Mouse (Mus musculus) limb, embryonic 11.5 days (tissue): ENCODE measurements around the gene C130074G19Rik. TPM values are rescaled to one million over a fixed set of nuclear protein-coding genes. Genes with fewer than 3 reads are reported as not detected.

Experiments
- ATAC-seq: fragments of 200-750 bp; cut with Nextera tagmentation; 2 replicates; pipeline ENCODE4 v1.8.0; 2017; ENCODE audit warnings: low read depth; ENCODE audit not compliant: insufficient number of reproducible peaks, low FRiP score, low TSS enrichment
- DNase-seq: peaks from one replicate; pipeline ENCODE4 v3.0.0-alpha.2; 2015; ENCODE audit warnings: low spot score
- H3K27ac ChIP-seq: fragments of 300-500 bp; sonication (generic); replicated peaks from 2 replicates; pipeline ENCODE4 v1.5.1; 2014; ENCODE audit warnings: low read depth, mild to moderate bottlenecking, low read length
- H3K27me3 ChIP-seq: fragments of 300-500 bp; sonication (generic); 2 replicates; pipeline ENCODE4 v1.6.1; 2014; ENCODE audit warnings: mild to moderate bottlenecking, low read length, mixed read lengths; ENCODE audit not compliant: control insufficient read depth, insufficient read depth
- H3K36me3 ChIP-seq: fragments of 300-500 bp; sonication (generic); 2 replicates; pipeline ENCODE4 v1.6.1; 2014; ENCODE audit warnings: mild to moderate bottlenecking, low read length, moderate library complexity, mixed read lengths; ENCODE audit not compliant: control insufficient read depth, insufficient read depth
- H3K4me1 ChIP-seq: fragments of 300-500 bp; sonication (generic); 2 replicates; pipeline ENCODE4 v1.6.1; 2014; ENCODE audit warnings: low read length, mixed read lengths; ENCODE audit not compliant: control insufficient read depth, insufficient read depth
- H3K4me2 ChIP-seq: fragments of 300-500 bp; sonication (generic); 2 replicates; pipeline ENCODE4 v1.6.1; 2014; ENCODE audit warnings: low read depth, mild to moderate bottlenecking, moderate library complexity; ENCODE audit not compliant: severe bottlenecking
- H3K4me3 ChIP-seq: fragments of 300-500 bp; sonication (generic); 2 replicates; pipeline ENCODE4 v1.5.1; 2014; ENCODE audit warnings: low read depth, low read length
- H3K9ac ChIP-seq: fragments of 300-500 bp; sonication (generic); 2 replicates; pipeline ENCODE4 v1.6.1; 2014; ENCODE audit warnings: mild to moderate bottlenecking, low read length
- H3K9me3 ChIP-seq: fragments of 300-500 bp; sonication (generic); 2 replicates; pipeline ENCODE4 v1.6.1; 2016; ENCODE audit warnings: low read length; ENCODE audit not compliant: control insufficient read depth
- WGBS: fragments of 180-500 bp; shearing (Covaris S2); extraction: QIAGEN DNeasy Blood & Tissue Kit; methylation state at CpG from one replicate; pipeline ENCODE4 v1.1.7; 2014; 5-methylcytosine and 5-hydroxymethylcytosine counted together
- polyA plus RNA-seq: library from polyadenylated mRNA; unstranded; fragments of >200 nt; fragmentation: Nextera tagmentation; extraction: Ambion mirVana; gene quantifications from 2 replicates; pipeline ENCODE4 v1.2.1, GENCODE M21; 2014

Gene C130074G19Rik
- polyA plus RNA-seq, 1 experiment from 2014 or later = 0.99 TPM

DNA sequence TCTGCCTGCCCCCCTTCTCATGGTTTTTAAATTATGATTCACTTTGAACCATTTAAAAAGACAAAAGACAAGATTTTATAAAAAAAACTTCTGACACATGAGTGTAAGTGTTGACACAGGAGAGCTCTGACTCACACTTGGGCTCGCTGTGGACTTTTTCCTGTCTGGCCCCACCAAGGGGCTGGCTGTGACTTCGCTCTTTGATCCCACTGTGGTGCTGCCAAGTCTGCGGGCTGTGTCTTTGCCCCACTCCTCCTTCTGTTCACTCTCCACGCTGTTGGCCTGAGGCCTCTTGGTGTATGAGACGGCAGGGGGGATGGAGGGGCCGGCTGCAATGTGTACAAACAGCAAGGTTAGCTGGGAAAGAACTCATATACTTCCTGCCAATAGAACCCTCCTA is 28.8 kb upstream of the C130074G19Rik start:
- H3K4me2 ChIP-seq = no peak overlapping the region
- no peaks in the 10 kb centered on the region for H3K36me3 ChIP-seq
- H3K27ac ChIP-seq = no peak overlapping the region
- ATAC-seq (no peak), DNase-seq (no peak)
- H3K4me3 ChIP-seq = no peak overlapping the region
- no peaks in the 10 kb centered on the region for H3K9me3 ChIP-seq
- WGBS = 82% methylated on average over 6 of the region's 6 CpGs
- no peak overlapping the region for H3K9ac ChIP-seq
- H3K4me1 ChIP-seq = no peaks in the 10 kb centered on the region
- H3K27me3 ChIP-seq = no peaks in the 10 kb centered on the region

DNA sequence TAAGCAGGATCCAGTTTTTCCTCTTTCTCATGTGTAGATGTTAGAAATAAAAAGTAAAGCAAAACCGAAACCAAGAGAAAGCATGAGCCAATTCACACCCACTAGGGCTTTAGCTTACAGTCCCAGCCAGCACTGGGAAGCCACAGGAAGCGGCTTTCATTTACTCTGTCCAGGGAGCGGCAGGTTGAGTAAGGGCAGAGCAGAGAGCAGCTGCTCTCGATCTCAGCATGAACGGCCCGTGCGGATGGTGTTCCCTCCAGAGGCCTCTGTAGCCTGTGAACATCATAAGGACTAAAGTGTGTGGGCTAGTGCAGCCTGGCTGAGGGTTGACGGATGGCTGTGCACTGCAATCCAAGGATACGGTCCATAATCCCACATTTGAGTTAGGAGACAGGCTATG is 25.5 kb upstream of the C130074G19Rik start:
- WGBS = 79% methylated on average over 9 of the region's 9 CpGs
- Histone ChIP-seq H3K4me2 (no peak overlapping the region), H3K36me3 (no peaks in the 10 kb centered on the region), H3K4me1 (no peaks in the 10 kb centered on the region), H3K4me3 (no peak overlapping the region), H3K27ac (no peak overlapping the region), H3K9ac (no peak overlapping the region), H3K27me3 (no peaks in the 10 kb centered on the region), H3K9me3 (no peaks in the 10 kb centered on the region)
- DNase-seq (no peak), ATAC-seq (no peak)

DNA sequence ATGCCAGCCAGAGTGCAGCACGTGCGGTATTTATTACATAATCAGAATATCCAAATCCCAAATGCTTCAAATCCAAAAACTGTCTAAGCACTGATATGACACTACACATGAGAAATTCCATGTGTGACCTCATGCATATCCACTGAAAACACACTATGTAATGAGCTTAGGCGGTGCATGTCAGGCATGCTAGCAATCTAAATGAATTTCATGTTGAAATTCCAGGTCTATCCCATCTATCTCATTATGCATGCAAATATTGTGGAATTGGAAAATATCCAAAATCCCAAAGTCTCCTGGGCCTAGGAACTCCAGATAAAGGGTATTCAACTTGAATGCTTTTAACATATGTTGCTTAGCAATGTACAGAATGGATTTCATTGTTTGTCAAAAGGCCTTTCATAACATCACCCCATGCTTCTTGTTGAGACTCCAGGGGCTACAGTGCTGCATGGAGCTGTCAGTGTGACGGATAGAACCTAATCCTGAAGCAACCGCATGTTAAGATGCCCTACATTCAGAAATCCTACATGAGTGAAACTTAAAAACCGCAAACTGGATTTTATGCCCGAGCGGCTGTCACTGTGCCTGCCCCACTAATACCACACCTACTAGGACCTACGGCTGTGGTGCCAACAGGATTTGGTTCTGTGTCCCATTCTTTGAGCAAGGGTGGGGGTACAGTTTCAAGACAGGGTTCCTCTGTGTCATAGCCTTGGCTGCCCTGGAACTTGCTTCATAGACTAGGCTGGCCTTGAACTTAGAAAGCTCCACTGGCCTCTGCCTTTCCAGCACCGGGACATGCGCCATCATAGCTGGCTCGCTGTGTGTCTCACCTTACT is 23.1 kb upstream of the C130074G19Rik start:
- H3K36me3 ChIP-seq = no peaks in the 10 kb centered on the region
- H3K9ac ChIP-seq = no peak overlapping the region
- 94% methylated on average over 12 of the region's 12 CpGs for WGBS
- no peaks in the 10 kb centered on the region for H3K9me3 ChIP-seq
- no peak overlapping the region for H3K4me2 ChIP-seq
- H3K27me3 ChIP-seq = no peaks in the 10 kb centered on the region
- DNase-seq (no peak), ATAC-seq (no peak)
- H3K4me3 ChIP-seq = no peak overlapping the region
- H3K27ac ChIP-seq = no peak overlapping the region
- no peaks in the 10 kb centered on the region for H3K4me1 ChIP-seq

DNA sequence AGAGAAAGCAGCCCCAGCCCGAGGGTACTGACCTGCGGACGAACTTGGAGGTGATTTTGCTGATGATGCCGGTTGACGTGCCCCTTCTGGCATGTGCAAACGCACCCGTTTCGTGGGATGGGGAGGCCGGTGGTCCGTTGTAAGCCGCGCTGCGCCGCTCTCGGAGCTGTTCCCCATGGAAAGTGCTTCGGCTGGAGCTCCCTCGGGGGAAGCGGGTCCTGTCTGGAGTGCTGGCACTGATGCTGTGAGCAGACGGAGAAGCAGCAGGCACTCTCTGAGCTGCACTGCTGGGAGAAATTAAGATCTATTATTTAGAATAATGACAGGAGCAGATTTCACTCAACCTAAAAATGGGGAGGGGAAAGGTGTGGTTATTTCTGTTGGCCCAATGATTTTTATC is 22.4 kb upstream of the C130074G19Rik start:
- H3K36me3 ChIP-seq = no peaks in the 10 kb centered on the region
- no peak overlapping the region for H3K4me3 ChIP-seq
- no peaks in the 10 kb centered on the region for H3K27me3 ChIP-seq
- DNase-seq (no peak), ATAC-seq (no peak)
- WGBS = 79% methylated on average over 19 of the region's 19 CpGs
- H3K4me2 ChIP-seq = no peak overlapping the region
- H3K9me3 ChIP-seq = no peaks in the 10 kb centered on the region
- H3K9ac ChIP-seq = no peak overlapping the region
- H3K4me1 ChIP-seq = no peaks in the 10 kb centered on the region
- H3K27ac ChIP-seq = no peak overlapping the region

DNA sequence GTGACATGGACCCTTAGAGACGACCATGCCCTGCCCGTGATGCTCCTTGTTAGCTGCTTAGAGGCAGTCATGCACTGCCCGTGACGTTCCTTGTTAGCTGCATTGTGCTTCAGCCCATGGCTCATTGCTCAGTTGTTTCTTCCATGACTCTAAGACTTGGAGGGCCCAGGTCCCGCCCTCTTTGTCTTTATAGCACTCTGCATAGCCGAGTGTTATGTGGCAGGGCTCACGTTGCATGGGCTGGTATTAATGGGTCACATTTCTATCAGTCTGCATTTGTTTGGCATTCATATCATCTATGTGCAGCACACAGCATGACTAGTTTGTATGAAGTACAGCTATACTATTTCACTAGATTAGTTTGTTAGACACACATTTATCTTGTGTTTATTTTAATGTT is 20.7 kb upstream of the C130074G19Rik start:
- Histone ChIP-seq H3K9ac (no peak overlapping the region), H3K27me3 (no peaks in the 10 kb centered on the region), H3K9me3 (no peaks in the 10 kb centered on the region), H3K27ac (no peak overlapping the region), H3K36me3 (no peaks in the 10 kb centered on the region), H3K4me1 (no peaks in the 10 kb centered on the region), H3K4me2 (no peak overlapping the region), H3K4me3 (no peak overlapping the region)
- ATAC-seq (no peak), DNase-seq (no peak)
- WGBS = 78% methylated on average over 7 of the region's 7 CpGs

DNA sequence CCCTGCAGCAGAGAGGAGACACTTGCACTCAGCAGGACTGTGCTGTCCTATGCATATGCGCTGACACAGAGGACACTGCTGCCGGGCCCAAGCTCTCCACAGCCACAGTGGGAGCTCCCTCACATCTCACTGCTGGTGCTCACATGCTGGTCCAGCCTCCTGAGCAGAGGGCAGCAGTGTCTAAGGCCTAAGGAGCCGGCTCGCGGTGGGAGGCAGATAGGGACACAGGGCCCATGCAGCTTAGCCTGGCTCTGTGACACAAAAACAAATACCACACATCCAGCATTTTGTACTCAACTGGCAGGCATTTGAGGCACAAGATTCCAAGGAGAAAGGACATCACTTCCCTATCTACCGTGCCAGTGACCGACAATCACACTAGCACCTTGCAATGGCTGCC is 19.9 kb upstream of the C130074G19Rik start:
- no peak overlapping the region for H3K4me3 ChIP-seq
- ATAC-seq = no peak
- H3K4me1 ChIP-seq = no peaks in the 10 kb centered on the region
- H3K9me3 ChIP-seq = no peaks in the 10 kb centered on the region
- 80% methylated on average over 7 of the region's 7 CpGs for WGBS
- H3K36me3 ChIP-seq = no peaks in the 10 kb centered on the region
- H3K27me3 ChIP-seq = no peaks in the 10 kb centered on the region
- DNase-seq = no peak
- H3K27ac ChIP-seq = no peak overlapping the region
- H3K4me2 ChIP-seq = no peak overlapping the region
- no peak overlapping the region for H3K9ac ChIP-seq

DNA sequence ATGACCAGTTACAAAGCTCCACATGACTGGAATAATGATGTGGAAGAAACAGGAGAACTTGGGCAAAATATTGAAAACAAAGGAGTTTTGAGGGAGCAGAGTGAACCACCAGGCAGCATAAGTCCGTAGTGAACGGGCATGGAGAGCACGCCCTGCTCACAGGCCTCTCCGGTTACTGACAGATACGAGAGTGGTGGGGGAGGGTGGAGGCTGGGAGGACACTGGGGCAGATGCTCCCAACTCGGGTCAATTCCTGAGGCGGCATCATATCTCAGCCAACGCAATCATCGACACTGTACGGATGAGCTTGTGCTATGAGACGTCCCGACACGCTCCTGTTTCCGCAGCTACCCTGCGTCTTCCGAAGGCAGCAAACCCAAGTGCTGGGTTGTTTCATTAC is 14.3 kb upstream of the C130074G19Rik start:
- ATAC-seq (no peak), DNase-seq (no peak)
- no peaks in the 10 kb centered on the region for H3K36me3 ChIP-seq
- H3K27ac ChIP-seq = no peak overlapping the region
- no peak overlapping the region for H3K9ac ChIP-seq
- 76% methylated on average over 16 of the region's 16 CpGs for WGBS
- no peaks in the 10 kb centered on the region for H3K4me1 ChIP-seq
- H3K27me3 ChIP-seq = no peaks in the 10 kb centered on the region
- no peak overlapping the region for H3K4me3 ChIP-seq
- H3K4me2 ChIP-seq = no peak overlapping the region
- H3K9me3 ChIP-seq = no peaks in the 10 kb centered on the region

DNA sequence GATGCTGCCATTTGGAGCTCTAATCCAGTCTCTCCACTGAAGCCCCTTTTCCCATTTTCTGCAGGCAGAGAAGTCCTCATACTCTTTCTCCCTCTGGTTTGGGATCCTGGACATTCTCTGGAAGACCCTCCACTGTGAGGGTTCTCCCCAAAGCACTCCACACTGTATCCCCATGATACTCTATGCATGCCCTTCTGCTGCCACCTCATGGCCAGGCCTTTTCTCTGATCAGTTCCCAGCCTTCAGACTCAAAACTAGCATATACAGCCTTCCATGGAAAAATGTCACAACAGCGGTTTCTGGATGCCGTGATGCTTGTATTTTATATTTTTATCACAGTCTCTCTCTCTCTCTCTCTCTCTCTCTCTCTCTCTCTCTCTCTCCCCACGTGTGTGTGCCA is 9.0 kb upstream of the C130074G19Rik start:
- Histone ChIP-seq H3K4me2 (no peak overlapping the region), H3K27me3 (no peaks in the 10 kb centered on the region), H3K36me3 (no peaks in the 10 kb centered on the region), H3K4me3 (no peak overlapping the region), H3K9me3 (no peaks in the 10 kb centered on the region), H3K27ac (no peak overlapping the region), H3K4me1 (no peaks in the 10 kb centered on the region), H3K9ac (no peak overlapping the region)
- 81% methylated on average over 3 of the region's 3 CpGs for WGBS
- DNase-seq (no peak), ATAC-seq (no peak)

DNA sequence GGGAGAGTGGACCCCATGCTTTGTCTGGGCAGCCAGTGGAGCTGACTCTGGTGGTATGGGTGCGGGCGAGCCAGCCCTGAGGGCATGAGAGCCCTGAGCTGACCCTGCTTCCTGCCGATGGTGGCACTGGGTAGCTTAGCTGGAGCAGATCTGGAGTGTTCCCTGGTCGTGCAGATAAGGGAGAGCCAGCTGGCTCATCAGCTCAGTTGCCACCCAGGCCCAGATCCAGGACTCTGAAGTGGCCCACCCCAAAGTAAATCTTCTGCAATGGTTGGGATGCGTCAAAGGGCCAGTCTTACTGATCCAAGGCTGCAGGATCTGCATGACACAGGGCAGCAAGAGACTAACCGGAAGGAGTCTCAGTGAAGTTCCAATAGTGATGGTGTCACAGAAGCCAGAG is 6.4 kb upstream of the C130074G19Rik start:
- no peak for ATAC-seq
- H3K4me1 ChIP-seq = no peaks in the 10 kb centered on the region
- H3K27me3 ChIP-seq = no peaks in the 10 kb centered on the region
- H3K4me2 ChIP-seq = no peak overlapping the region
- H3K9me3 ChIP-seq = no peaks in the 10 kb centered on the region
- 91% methylated on average over 6 of the region's 6 CpGs for WGBS
- H3K9ac ChIP-seq = no peak overlapping the region
- H3K27ac ChIP-seq = no peak overlapping the region
- no peaks in the 10 kb centered on the region for H3K36me3 ChIP-seq
- no peak for DNase-seq
- H3K4me3 ChIP-seq = no peak overlapping the region
